In the genomic region with DNA sequence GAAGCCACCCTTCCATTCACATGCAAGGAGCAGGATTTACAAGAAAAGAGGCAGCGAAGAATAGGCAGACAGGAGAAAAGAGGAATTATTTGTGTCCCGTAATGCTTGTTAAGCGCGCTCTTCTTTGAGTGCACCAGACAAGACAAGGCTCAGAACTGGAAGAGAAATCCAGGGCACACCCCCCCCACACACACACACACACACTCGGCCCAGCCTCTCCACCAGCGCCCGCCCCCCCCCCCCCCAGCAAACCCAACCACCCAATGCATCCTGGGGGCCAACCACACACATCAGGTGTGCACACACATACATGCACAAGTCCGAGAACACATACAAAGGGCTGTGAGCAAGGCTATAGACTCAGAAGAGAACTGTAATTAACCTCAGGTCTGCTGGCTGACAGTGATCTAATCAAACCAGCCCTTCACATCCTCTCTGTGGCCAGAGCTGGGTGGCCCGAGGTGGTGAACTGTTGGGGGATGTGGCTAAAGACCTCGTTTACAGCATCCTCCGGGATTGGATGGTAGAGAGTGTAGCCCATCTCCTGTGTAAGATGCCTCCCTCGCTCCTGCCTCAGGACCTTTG, we compare ENCODE assay signal across 9 mouse cellular contexts.
DNase-seq lines count a peak whose midpoint lies in the region; ATAC-seq and TF ChIP-seq lines count a peak whose summit lies in the region.
"Had no signal": no experiment of that assay in that cellular context is flagged by ENCODE, and none has a peak within 500 bp of the region (broad histone marks: within the 10 kb centered on the region; RNA-seq: fewer than 3 reads in every experiment).

No protein-coding gene starts in this region.

- 19% methylated on average over 12 of the region's 12 CpGs for WGBS in heart, embryonic 13.5 days
- WGBS in embryonic facial prominence, embryonic 12.5 days, result 16% methylated on average over 10 of the region's 12 CpGs
- 20% methylated on average over 9 of the region's 12 CpGs for WGBS in hindbrain, postnatal 0 days

- ATAC-seq in heart, embryonic 13.5 days (ENCODE audit: extremely low read depth, insufficient number of reproducible peaks, low FRiP score, low TSS enrichment), result no peak
- no peak for ATAC-seq in embryonic facial prominence, embryonic 12.5 days (ENCODE audit: insufficient number of reproducible peaks, insufficient read depth, low FRiP score, low TSS enrichment)
- no peak for ATAC-seq in hindbrain, postnatal 0 days
- peak; percentile 50 for ATAC-seq in monocyte, adult 5-6 weeks (replicated peaks; ENCODE audit: insufficient number of reproducible peaks, low FRiP score, low TSS enrichment, poor library complexity, severe bottlenecking)

- peaks cover 87% of the 10 kb centered on the region for H3K27me3 ChIP-seq in heart, embryonic 13.5 days (replicated peaks)
- H3K27me3 ChIP-seq in embryonic facial prominence, embryonic 12.5 days, result peaks cover 48% of the 10 kb centered on the region
- no peaks in the 10 kb centered on the region for H3K27me3 ChIP-seq in hindbrain, postnatal 0 days (ENCODE audit: insufficient read depth, low read length)

- peak overlapping the region; percentile 28; the same call in 1 of the 2 replicates for H3K9ac ChIP-seq in heart, embryonic 13.5 days
- H3K9ac ChIP-seq in embryonic facial prominence, embryonic 12.5 days, result peak overlapping the region; percentile 52
- no peak overlapping the region for H3K9ac ChIP-seq in hindbrain, postnatal 0 days (replicated peaks; ENCODE audit: low read length)

- H3K27ac ChIP-seq in heart, embryonic 13.5 days (replicated peaks), result no peak overlapping the region
- H3K27ac ChIP-seq in embryonic facial prominence, embryonic 12.5 days, result no peak overlapping the region
- no peak overlapping the region for H3K27ac ChIP-seq in hindbrain, postnatal 0 days
- no peak overlapping the region for H3K27ac ChIP-seq in left cerebral cortex, adult 2 months

- TF ChIP-seq CTCF in hindbrain, postnatal 0 days (IDR thresholded peaks at IDR 0.05; ENCODE audit: low read depth), result no peak
- TF ChIP-seq CTCF in left cerebral cortex, adult 2 months (IDR thresholded peaks at IDR 0.05), result no peak

- no peaks in the 10 kb centered on the region for H3K36me3 ChIP-seq in heart, embryonic 13.5 days
- no peaks in the 10 kb centered on the region for H3K36me3 ChIP-seq in embryonic facial prominence, embryonic 12.5 days
- H3K36me3 ChIP-seq in hindbrain, postnatal 0 days (ENCODE audit: insufficient read depth, low read length), result no peaks in the 10 kb centered on the region

- peak overlapping the region; percentile 56 for H3K4me2 ChIP-seq in heart, embryonic 13.5 days
- H3K4me2 ChIP-seq in embryonic facial prominence, embryonic 12.5 days (replicated peaks), result peak overlapping the region; percentile 51
- peak overlapping the region; percentile 56 for H3K4me2 ChIP-seq in hindbrain, postnatal 0 days (ENCODE audit: low read depth, low read length)

- no peak for DNase-seq in heart, postnatal 36 days
- no peak for DNase-seq in hindbrain, postnatal 0 days (ENCODE audit: low spot score)
- no peak for DNase-seq in left cerebral cortex, adult 2 months (ENCODE audit: extremely low spot score in 1 of 2, low spot score in 2 of 2)
- DNase-seq in gastrocnemius, postnatal 14 days, result no peak
- DNase-seq in cerebellum, adult 9-11 months, result no peak
- DNase-seq: cerebellum, postnatal 36 days had no signal

- no peaks in the 10 kb centered on the region for H3K9me3 ChIP-seq in heart, embryonic 13.5 days
- H3K9me3 ChIP-seq in embryonic facial prominence, embryonic 12.5 days, result no peaks in the 10 kb centered on the region
- H3K9me3 ChIP-seq in hindbrain, postnatal 0 days (ENCODE audit: low read length), result no peaks in the 10 kb centered on the region

- peaks cover 7% of the 10 kb centered on the region; the same call in 1 of the 2 replicates for H3K4me1 ChIP-seq in heart, embryonic 13.5 days
- H3K4me1 ChIP-seq in embryonic facial prominence, embryonic 12.5 days, result 0 out of 2 replicates have a peak, but pooled peaks cover 3% of the 10 kb centered on the region
- peaks cover 10% of the 10 kb centered on the region; the same call in 1 of the 2 replicates for H3K4me1 ChIP-seq in hindbrain, postnatal 0 days (ENCODE audit: insufficient read depth, low read length)

- peak overlapping the region; percentile 17 for H3K4me3 ChIP-seq in heart, embryonic 13.5 days
- H3K4me3 ChIP-seq in embryonic facial prominence, embryonic 12.5 days, result peak overlapping the region; percentile 25
- peak overlapping the region; percentile 20 for H3K4me3 ChIP-seq in hindbrain, postnatal 0 days (ENCODE audit: low read length)
- no peak overlapping the region for H3K4me3 ChIP-seq in left cerebral cortex, adult 2 months

- intact Hi-C loops in heart, postnatal 36 days (cut with DNase I), result no loop called here
- intact Hi-C loops in left cerebral cortex, adult 2 months (cut with DNase I), result no loop called here
- intact Hi-C loops in gastrocnemius, postnatal 14 days (cut with DNase I; ENCODE audit: low total_unique reads), result no loop called here
